Mouse (Mus musculus) embryo, embryonic 11.5 days (tissue): ENCODE data around the gene 4921524J17Rik.

Experiments
- DNase-seq: peaks from one replicate; pipeline ENCODE4 v3.0.0-alpha.2; 2012; ENCODE audit warnings: low read depth, low spot score

4921524J17Rik gene

GRCm38 (mm10) chr8:85441564-85441963 lies 8.9 kb upstream of the 4921524J17Rik start:
- DNase-seq, result no peak

- DNase-seq, result no peak
Observed at GRCm38 (mm10) chr8:85435736-85436135, 3.1 kb upstream of the 4921524J17Rik start.

- DNase-seq, result no peak
Observed at GRCm38 (mm10) chr8:85434817-85435216, 2.2 kb upstream of the 4921524J17Rik start.

GRCm38 (mm10) chr8:85433017-85433393 lies 372 bp upstream of the 4921524J17Rik start:
- no peak for DNase-seq

GRCm38 (mm10) chr8:85431281-85432167 lies 1.1 kb downstream of the 4921524J17Rik start:
- DNase-seq, result no peak

GRCm38 (mm10) chr8:85430801-85431200 lies 1.8 kb downstream of the 4921524J17Rik start:
- DNase-seq, result no peak

- DNase-seq, result no peak
Observed at GRCm38 (mm10) chr8:85429219-85429618, 3.4 kb downstream of the 4921524J17Rik start.

- no peak for DNase-seq
Observed at GRCm38 (mm10) chr8:85427026-85427425, 5.6 kb downstream of the 4921524J17Rik start.

GRCm38 (mm10) chr8:85421329-85421728 lies 11.3 kb downstream of the 4921524J17Rik start:
- no peak for DNase-seq

GRCm38 (mm10) chr8:85408526-85408925 lies 24.1 kb downstream of the 4921524J17Rik start:
- no peak for DNase-seq

GRCm38 (mm10) chr8:85408053-85408505 lies 24.6 kb downstream of the 4921524J17Rik start:
- DNase-seq, result peak; percentile 34

- no peak for DNase-seq
Observed at GRCm38 (mm10) chr8:85405961-85406360, 26.7 kb downstream of the 4921524J17Rik start.

- DNase-seq, result no peak
Observed at GRCm38 (mm10) chr8:85405418-85405817, 27.2 kb downstream of the 4921524J17Rik start.

GRCm38 (mm10) chr8:85398548-85398947 lies 34.1 kb downstream of the 4921524J17Rik start:
- DNase-seq, result no peak

- no peak for DNase-seq
Observed at GRCm38 (mm10) chr8:85397508-85397907, 35.1 kb downstream of the 4921524J17Rik start.

GRCm38 (mm10) chr8:85396432-85397079 lies 36.1 kb downstream of the 4921524J17Rik start:
- no peak for DNase-seq

- DNase-seq, result no peak
Observed at GRCm38 (mm10) chr8:85395681-85396431, 36.8 kb downstream of the 4921524J17Rik start.

GRCm38 (mm10) chr8:85395017-85395416 lies 37.6 kb downstream of the 4921524J17Rik start:
- no peak for DNase-seq

GRCm38 (mm10) chr8:85393199-85393598 lies 39.4 kb downstream of the 4921524J17Rik start:
- no peak for DNase-seq

- DNase-seq, result no peak
Observed at GRCm38 (mm10) chr8:85391438-85391837, 41.2 kb downstream of the 4921524J17Rik start.

GRCm38 (mm10) chr8:85386205-85386604 lies 46.4 kb downstream of the 4921524J17Rik start, which contains the start of gene Mylk3:
Gene Mylk3, minus strand, starts transcription at chr8:85386345.
- DNase-seq, result no peak

GRCm38 (mm10) chr8:85381926-85382325 lies 50.7 kb downstream of the 4921524J17Rik start:
- no peak for DNase-seq
